Mouse (Mus musculus) forebrain, embryonic 14.5 days (tissue): ENCODE data around the gene Arhgap22. TPM values are rescaled to one million over a fixed set of nuclear protein-coding genes. Genes with fewer than 3 reads are reported as not detected.
A peak's percentile ranks its signal among the peaks of the same experiment; 100 is the strongest.

Source experiments
- ATAC-seq: fragments of 200-750 bp; cut with Nextera tagmentation; 2 replicates; pipeline ENCODE4 v1.8.0; 2017; ENCODE audit warnings: mild to moderate bottlenecking, moderate library complexity
- DNase-seq: peaks from one replicate; pipeline ENCODE4 v3.0.0-alpha.2; 2015; ENCODE audit warnings: low spot score
- H3K27ac ChIP-seq: fragments of 300-500 bp; sonication (generic); 2 replicates; pipeline ENCODE4 v1.5.1; 2014; ENCODE audit warnings: low read depth, mild to moderate bottlenecking, control low read depth, low read length, moderate library complexity
- H3K27me3 ChIP-seq: fragments of 300-500 bp; sonication (generic); replicated peaks from 2 replicates; pipeline ENCODE4 v1.6.1; 2014; ENCODE audit warnings: low read length, control low read depth, mixed read lengths; ENCODE audit not compliant: control insufficient read depth, insufficient read depth
- H3K36me3 ChIP-seq: fragments of 300-500 bp; sonication (generic); 2 replicates; pipeline ENCODE4 v1.6.1; 2014; ENCODE audit warnings: low read length, control low read depth; ENCODE audit not compliant: control insufficient read depth, insufficient read depth
- H3K4me1 ChIP-seq: fragments of 300-500 bp; sonication (generic); 2 replicates; pipeline ENCODE4 v1.6.1; 2014; ENCODE audit warnings: antibody characterized with exemption, low read length, control low read depth; ENCODE audit not compliant: control insufficient read depth, insufficient read depth
- H3K4me2 ChIP-seq: fragments of 300-500 bp; sonication (generic); 2 replicates; pipeline ENCODE4 v1.6.1; 2014; ENCODE audit warnings: mild to moderate bottlenecking, control low read depth, low read length
- H3K4me3 ChIP-seq: fragments of 300-500 bp; sonication (generic); 2 replicates; pipeline ENCODE4 v1.5.1; 2014; ENCODE audit warnings: low read depth, low read length, control low read depth
- H3K9ac ChIP-seq: fragments of 300-500 bp; sonication (generic); 2 replicates; pipeline ENCODE4 v1.6.1; 2014; ENCODE audit warnings: mild to moderate bottlenecking, low read length, control low read depth, moderate library complexity
- H3K9me3 ChIP-seq: fragments of 300-500 bp; sonication (generic); replicated peaks from 2 replicates; pipeline ENCODE4 v1.6.1; 2016; ENCODE audit warnings: low read length, control low read depth, mixed read lengths; ENCODE audit not compliant: control insufficient read depth
- WGBS: fragments of 180-500 bp; shearing (Covaris S2); extraction: QIAGEN DNeasy Blood & Tissue Kit; methylation state at CpG from one replicate; pipeline ENCODE4 v1.1.7; 2014; 5-methylcytosine and 5-hydroxymethylcytosine counted together
- polyA plus RNA-seq: library from polyadenylated mRNA; unstranded; fragments of >200 nt; fragmentation: Nextera tagmentation; extraction: Ambion mirVana; gene quantifications from 2 replicates; pipeline ENCODE4 v1.2.1, GENCODE M21; 2014

Gene Arhgap22
- polyA plus RNA-seq, 1 experiment from 2014 or later: 0.72 TPM

- H3K36me3 ChIP-seq: no peaks in the 10 kb centered on the region
- no peaks in the 10 kb centered on the region for H3K9me3 ChIP-seq
- no peaks in the 10 kb centered on the region for H3K4me1 ChIP-seq
- H3K9ac ChIP-seq: no peak overlapping the region
- no peak for DNase-seq
- H3K27me3 ChIP-seq: no peaks in the 10 kb centered on the region
- no peak for ATAC-seq
- no peak overlapping the region for H3K4me2 ChIP-seq
- no peak overlapping the region for H3K4me3 ChIP-seq
- H3K27ac ChIP-seq: no peak overlapping the region
- WGBS: 39% methylated on average over 5 of the region's 5 CpGs
Measured at GRCm38 (mm10) chr14:33328369-33328768, 114.5 kb downstream of the Arhgap22 start.

GRCm38 (mm10) chr14:33329297-33329805 is 115.5 kb downstream of the Arhgap22 start:
- H3K36me3 ChIP-seq: no peaks in the 10 kb centered on the region
- H3K9me3 ChIP-seq: no peaks in the 10 kb centered on the region
- no peak overlapping the region for H3K4me2 ChIP-seq
- no peak overlapping the region for H3K4me3 ChIP-seq
- H3K27me3 ChIP-seq: no peaks in the 10 kb centered on the region
- H3K4me1 ChIP-seq: no peaks in the 10 kb centered on the region
- DNase-seq: no peak
- no peak overlapping the region for H3K27ac ChIP-seq
- H3K9ac ChIP-seq: no peak overlapping the region
- no peak for ATAC-seq
- WGBS: 96% methylated on average over 5 of the region's 5 CpGs

- Histone ChIP-seq H3K9ac (no peak overlapping the region), H3K4me1 (no peaks in the 10 kb centered on the region), H3K4me2 (no peak overlapping the region), H3K36me3 (no peaks in the 10 kb centered on the region), H3K27ac (no peak overlapping the region), H3K27me3 (no peaks in the 10 kb centered on the region), H3K9me3 (no peaks in the 10 kb centered on the region), H3K4me3 (no peak overlapping the region)
- DNase-seq (peak; percentile 28), ATAC-seq (no peak)
- 67% methylated on average over 4 of the region's 4 CpGs for WGBS
Measured at GRCm38 (mm10) chr14:33330986-33331385, 117.2 kb downstream of the Arhgap22 start.

- H3K27me3 ChIP-seq: no peaks in the 10 kb centered on the region
- ATAC-seq (no peak), DNase-seq (no peak)
- H3K36me3 ChIP-seq: no peaks in the 10 kb centered on the region
- WGBS: 43% methylated on average over 4 of the region's 4 CpGs
- H3K4me3 ChIP-seq: no peak overlapping the region
- H3K4me2 ChIP-seq: no peak overlapping the region
- no peaks in the 10 kb centered on the region for H3K9me3 ChIP-seq
- H3K9ac ChIP-seq: no peak overlapping the region
- no peaks in the 10 kb centered on the region for H3K4me1 ChIP-seq
- no peak overlapping the region for H3K27ac ChIP-seq
Measured at GRCm38 (mm10) chr14:33331627-33332026, 117.8 kb downstream of the Arhgap22 start.

- no peaks in the 10 kb centered on the region for H3K36me3 ChIP-seq
- 83% methylated on average over 4 of the region's 4 CpGs for WGBS
- H3K4me3 ChIP-seq: no peak overlapping the region
- no peak for ATAC-seq
- H3K9ac ChIP-seq: no peak overlapping the region
- no peak overlapping the region for H3K4me2 ChIP-seq
- DNase-seq: no peak
- H3K4me1 ChIP-seq: no peaks in the 10 kb centered on the region
- H3K27me3 ChIP-seq: no peaks in the 10 kb centered on the region
- H3K27ac ChIP-seq: no peak overlapping the region
- no peaks in the 10 kb centered on the region for H3K9me3 ChIP-seq
Measured at GRCm38 (mm10) chr14:33333833-33334232, 120.0 kb downstream of the Arhgap22 start.

GRCm38 (mm10) chr14:33334402-33334801 is 120.6 kb downstream of the Arhgap22 start:
- H3K4me1 ChIP-seq: no peaks in the 10 kb centered on the region
- H3K36me3 ChIP-seq: no peaks in the 10 kb centered on the region
- H3K9me3 ChIP-seq: no peaks in the 10 kb centered on the region
- no peak overlapping the region for H3K4me2 ChIP-seq
- H3K4me3 ChIP-seq: no peak overlapping the region
- H3K9ac ChIP-seq: no peak overlapping the region
- ATAC-seq: no peak
- no peaks in the 10 kb centered on the region for H3K27me3 ChIP-seq
- WGBS: 85% methylated on average over 4 of the region's 4 CpGs
- no peak for DNase-seq
- H3K27ac ChIP-seq: no peak overlapping the region

GRCm38 (mm10) chr14:33335733-33336132 is 121.9 kb downstream of the Arhgap22 start:
- Histone ChIP-seq H3K36me3 (no peaks in the 10 kb centered on the region), H3K4me3 (no peak overlapping the region), H3K9ac (no peak overlapping the region), H3K9me3 (no peaks in the 10 kb centered on the region), H3K4me1 (no peaks in the 10 kb centered on the region), H3K27ac (no peak overlapping the region), H3K4me2 (no peak overlapping the region), H3K27me3 (no peaks in the 10 kb centered on the region)
- ATAC-seq (no peak), DNase-seq (no peak)
- WGBS: 79% methylated on average over 6 of the region's 6 CpGs

- DNase-seq (no peak), ATAC-seq (no peak)
- H3K9ac ChIP-seq: no peak overlapping the region
- H3K4me3 ChIP-seq: no peak overlapping the region
- no peaks in the 10 kb centered on the region for H3K36me3 ChIP-seq
- no peak overlapping the region for H3K4me2 ChIP-seq
- H3K27me3 ChIP-seq: no peaks in the 10 kb centered on the region
- no peaks in the 10 kb centered on the region for H3K4me1 ChIP-seq
- H3K9me3 ChIP-seq: no peaks in the 10 kb centered on the region
- no peak overlapping the region for H3K27ac ChIP-seq
- 67% methylated on average over 5 of the region's 5 CpGs for WGBS
Measured at GRCm38 (mm10) chr14:33338684-33339083, 124.9 kb downstream of the Arhgap22 start.

GRCm38 (mm10) chr14:33343131-33343725 is 129.4 kb downstream of the Arhgap22 start:
- DNase-seq (no peak), ATAC-seq (no peak)
- Histone ChIP-seq H3K4me2 (no peak overlapping the region), H3K4me1 (no peaks in the 10 kb centered on the region), H3K9ac (no peak overlapping the region), H3K4me3 (no peak overlapping the region), H3K27me3 (no peaks in the 10 kb centered on the region), H3K27ac (no peak overlapping the region), H3K36me3 (no peaks in the 10 kb centered on the region), H3K9me3 (no peaks in the 10 kb centered on the region)
- WGBS: 91% methylated on average over 14 of the region's 14 CpGs
